Mouse (Mus musculus) cortical plate, adult 2 months (tissue): Measurements from ENCODE around the gene Skiv2l. TPM values are rescaled to one million over a fixed set of nuclear protein-coding genes. Genes with fewer than 3 reads are reported as not detected.
A peak's percentile ranks its signal among the peaks of the same experiment; 100 is the strongest.

Source experiments
- H3K27ac ChIP-seq: fragments of 200-500 bp; 2 replicates; pipeline ENCODE4 v1.5.1; 2012; ENCODE audit warnings: low read length, control low read depth, inconsistent platforms; ENCODE audit not compliant: insufficient read depth
- H3K4me1 ChIP-seq: fragments of 200-500 bp; 2 replicates; pipeline ENCODE4 v1.6.1; 2011; ENCODE audit warnings: low read length; ENCODE audit not compliant: control insufficient read depth, insufficient read depth
- H3K4me3 ChIP-seq: fragments of 200-500 bp; 2 replicates; pipeline ENCODE4 v1.5.1; 2011; ENCODE audit warnings: mild to moderate bottlenecking, low read length, control low read depth; ENCODE audit not compliant: insufficient read depth
- CTCF ChIP-seq: fragments of 200-500 bp; IDR thresholded peaks from 2 replicates; pipeline ENCODE4 v1.5.1; 2011; ENCODE audit warnings: mild to moderate bottlenecking, control low read depth, low read length; ENCODE audit not compliant: insufficient read depth; ENCODE audit errors: extremely low read depth
- POLR2A ChIP-seq: fragments of 200-500 bp; IDR thresholded peaks from 2 replicates; pipeline ENCODE4 v1.6.1; 2011; ENCODE audit warnings: mild to moderate bottlenecking, low read length, control low read depth; ENCODE audit not compliant: insufficient read depth; ENCODE audit errors: extremely low read depth
- polyA plus RNA-seq: library from polyadenylated mRNA; depleted of rRNA; stranded (reverse); fragments of >200 nt; gene quantifications from 2 replicates; pipeline ENCODE4 v1.2.3, GENCODE M21; 2012

Skiv2l gene
- polyA plus RNA-seq, 1 experiment, result 74.0 TPM

DNA sequence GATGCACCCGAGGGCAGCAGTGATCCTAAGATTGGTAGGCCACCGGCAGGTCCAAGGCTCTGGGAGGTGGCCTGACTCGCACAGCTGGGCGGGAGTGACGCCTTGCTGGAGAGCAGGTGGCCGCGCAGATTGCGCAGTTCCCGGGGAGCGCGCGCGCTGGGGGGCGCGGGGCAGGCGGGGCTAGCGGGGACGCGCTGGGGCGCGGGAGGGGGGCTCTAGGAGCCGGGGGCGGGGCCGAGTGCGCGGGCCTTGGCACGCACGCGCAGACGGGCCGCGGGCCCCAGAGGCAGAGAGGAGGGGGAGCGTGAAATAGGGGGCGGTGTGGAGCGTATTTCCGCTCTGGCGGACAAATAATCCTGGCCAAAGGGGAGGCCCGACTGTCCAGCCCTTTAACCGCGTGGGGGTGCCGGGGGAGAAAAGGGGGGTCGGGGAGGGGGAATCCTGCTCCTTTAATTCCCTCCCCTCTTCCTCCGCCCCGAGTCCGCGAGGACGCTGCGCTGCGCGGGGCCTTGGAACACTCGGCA is 44.1 kb upstream of the Skiv2l start:
- H3K4me3 ChIP-seq, result peak overlapping the region; percentile 42
- peak; percentile 75 for TF ChIP-seq POLR2A
- TF ChIP-seq CTCF, result no peak
- peak overlapping the region; percentile 66 for H3K27ac ChIP-seq
- H3K4me1 ChIP-seq, result peaks cover 3% of the 10 kb centered on the region; the same call in 1 of the 2 replicates

DNA sequence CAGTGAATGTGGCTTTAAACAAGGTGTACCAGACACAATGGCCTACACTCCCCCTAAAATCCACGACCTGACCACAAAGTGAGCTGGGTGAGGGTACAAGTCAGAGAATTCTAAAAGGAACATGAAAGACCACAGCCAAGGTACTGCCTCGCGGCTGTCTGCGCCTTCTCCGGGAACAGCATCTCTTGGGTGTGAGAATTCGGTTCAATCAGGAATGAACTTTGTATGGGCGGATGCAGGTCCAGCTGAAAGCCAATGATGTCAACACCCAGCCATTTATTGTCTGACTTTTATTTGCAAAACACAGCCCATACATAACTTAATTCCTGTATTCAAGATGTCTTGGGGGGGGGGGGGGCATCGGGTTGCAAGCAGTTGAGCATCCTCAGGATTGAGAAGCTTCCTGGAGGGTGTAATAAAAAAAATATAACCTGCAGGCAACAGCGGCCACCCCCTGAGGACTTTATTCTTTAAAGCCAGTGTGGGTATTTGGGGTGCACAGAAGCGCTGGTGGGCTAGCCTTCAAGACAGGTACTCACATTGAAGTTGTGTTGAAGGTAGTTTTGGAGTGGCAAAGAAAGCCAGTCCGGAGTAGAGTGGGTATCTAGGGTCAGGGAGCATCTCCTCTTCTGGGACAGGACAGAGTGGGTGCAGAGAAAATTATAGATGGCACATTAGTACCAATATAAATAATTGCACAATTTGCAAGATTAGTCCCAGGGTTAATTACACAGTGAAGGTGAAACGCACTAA is 43.2 kb upstream of the Skiv2l start:
- Histone ChIP-seq H3K4me3 (peak overlapping the region; percentile 42; the same call in 1 of the 2 replicates), H3K4me1 (peaks cover 3% of the 10 kb centered on the region; the same call in 1 of the 2 replicates), H3K27ac (peak overlapping the region; percentile 66; the same call in 1 of the 2 replicates)
- TF ChIP-seq CTCF, result no peak
- TF ChIP-seq POLR2A, result no peak

DNA sequence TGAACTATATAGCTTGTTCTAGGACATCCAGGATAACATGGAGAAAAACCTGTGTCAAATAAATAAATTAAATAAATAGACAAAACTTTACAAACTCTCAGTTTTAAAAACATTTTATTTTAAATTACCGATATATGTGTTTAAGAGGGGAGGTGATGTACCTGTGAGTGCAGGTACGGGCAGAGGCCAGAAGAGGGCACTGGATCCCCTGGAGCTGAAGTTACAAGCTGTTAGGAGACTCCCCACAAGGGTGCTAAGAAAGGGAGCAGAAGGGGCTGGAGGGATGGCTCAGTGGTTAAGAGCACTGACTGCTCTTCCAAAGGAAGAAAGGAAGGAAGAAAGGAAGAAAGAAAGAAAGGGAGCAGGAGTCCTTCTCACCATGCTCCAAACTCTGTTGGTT is 41.4 kb upstream of the Skiv2l start:
- 0 out of 2 replicates have a peak, but pooled peaks cover 2% of the 10 kb centered on the region for H3K4me1 ChIP-seq
- no peak overlapping the region for H3K27ac ChIP-seq
- no peak overlapping the region for H3K4me3 ChIP-seq
- TF ChIP-seq CTCF (no peak), POLR2A (no peak)

DNA sequence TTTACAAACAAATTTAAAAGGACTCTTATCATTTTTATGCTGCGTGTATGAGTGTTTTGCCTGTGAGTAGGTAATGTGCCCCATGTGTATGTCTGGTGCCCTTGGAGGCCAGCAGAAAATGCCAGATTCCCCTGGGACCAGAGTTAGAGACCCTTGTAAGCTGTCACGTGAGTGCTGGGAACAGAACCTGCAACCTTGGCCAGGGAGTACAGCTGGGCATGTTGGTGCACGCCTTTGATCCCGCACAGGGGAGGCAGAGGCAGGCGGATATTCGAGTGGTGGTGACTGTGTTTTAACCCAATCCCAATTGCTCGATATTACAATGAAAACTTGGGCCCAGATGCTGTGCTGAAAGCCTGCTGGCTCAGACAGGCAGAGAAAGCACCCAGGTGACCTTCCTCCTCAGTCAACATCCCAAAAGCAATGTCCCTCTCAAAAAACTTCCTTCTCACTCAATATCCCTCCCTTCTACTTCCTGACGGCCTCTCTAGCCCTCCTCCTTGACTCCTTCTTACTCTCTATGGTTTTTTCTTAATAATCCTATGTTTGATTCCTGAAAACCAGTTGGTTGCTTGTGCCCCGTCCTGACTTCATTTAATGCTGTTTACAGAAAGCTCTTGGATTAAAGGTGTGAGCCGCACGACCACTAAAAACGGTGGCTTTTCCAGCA is 40.2 kb upstream of the Skiv2l start:
- TF ChIP-seq CTCF, result no peak
- no peak for TF ChIP-seq POLR2A
- Histone ChIP-seq H3K27ac (no peak overlapping the region), H3K4me3 (no peak overlapping the region)

DNA sequence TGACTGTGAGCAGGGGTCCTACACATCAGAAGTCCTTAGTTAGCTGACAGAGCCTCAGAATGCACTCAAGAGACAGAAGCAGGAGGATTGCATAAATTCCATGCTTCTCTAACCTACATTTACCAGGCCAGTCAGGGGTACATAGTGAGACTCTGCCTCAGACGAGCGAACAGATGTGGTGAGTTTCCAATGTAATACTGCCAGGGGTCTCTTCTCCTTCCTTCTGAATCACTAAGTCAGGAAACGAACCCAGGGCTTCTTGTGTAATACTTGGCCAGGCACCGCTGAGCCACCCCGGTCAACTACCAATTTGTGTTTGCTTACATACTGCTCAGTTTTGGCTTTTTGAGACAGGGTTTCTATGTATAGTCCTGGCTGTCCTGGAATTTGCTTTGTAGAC is 37.9 kb upstream of the Skiv2l start:
- H3K27ac ChIP-seq, result no peak overlapping the region
- no peak overlapping the region for H3K4me3 ChIP-seq
- TF ChIP-seq POLR2A, result no peak
- TF ChIP-seq CTCF, result no peak
- no peaks in the 10 kb centered on the region for H3K4me1 ChIP-seq

More for the DNA sequence above, 40.2 kb upstream of the Skiv2l start:
- 0 out of 2 replicates have a peak, but pooled peaks cover under 1% of the 10 kb centered on the region for H3K4me1 ChIP-seq

DNA sequence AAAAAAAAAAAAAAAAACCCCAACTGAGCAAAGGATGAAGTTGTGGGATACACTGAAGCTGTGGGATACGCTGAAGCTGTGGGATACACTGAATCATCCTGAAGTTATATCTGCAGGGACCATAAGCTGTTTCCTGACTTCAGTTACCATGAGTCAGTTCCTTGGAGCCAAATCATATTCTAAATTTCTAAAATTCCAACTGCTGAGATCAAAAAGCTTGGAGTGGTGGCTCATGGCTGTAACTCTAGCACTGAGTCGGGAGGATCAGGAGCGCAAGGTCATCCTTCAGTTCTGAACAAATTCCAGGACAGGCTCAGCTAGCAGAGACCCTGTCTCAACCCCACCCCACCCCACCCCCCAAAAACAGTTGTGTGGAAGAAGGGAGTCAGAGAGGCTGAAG is 35.6 kb upstream of the Skiv2l start:
- Histone ChIP-seq H3K4me3 (no peak overlapping the region), H3K27ac (no peak overlapping the region), H3K4me1 (no peaks in the 10 kb centered on the region)
- TF ChIP-seq POLR2A, result no peak
- TF ChIP-seq CTCF, result no peak

DNA sequence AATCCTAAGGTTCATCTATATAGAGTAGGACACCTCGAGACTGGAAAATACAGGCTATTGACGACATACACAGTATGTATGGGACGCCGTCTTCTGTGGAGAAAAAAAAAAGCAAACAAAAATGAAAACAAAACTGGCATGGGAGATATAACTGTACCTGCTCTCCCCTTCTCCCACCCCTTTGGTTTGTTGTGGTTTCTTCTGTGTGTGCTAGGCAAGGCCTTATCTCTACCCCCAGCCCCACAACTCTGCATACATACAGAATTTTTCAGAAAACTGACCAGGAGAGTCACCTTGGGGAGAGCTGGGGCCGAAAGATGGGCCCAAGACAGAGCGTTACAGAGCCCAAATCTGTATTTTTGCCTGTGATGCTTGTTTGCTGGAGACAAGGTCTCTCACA is 34.7 kb upstream of the Skiv2l start:
- TF ChIP-seq CTCF, result no peak
- no peak for TF ChIP-seq POLR2A
- no peaks in the 10 kb centered on the region for H3K4me1 ChIP-seq
- H3K4me3 ChIP-seq, result no peak overlapping the region
- H3K27ac ChIP-seq, result no peak overlapping the region

DNA sequence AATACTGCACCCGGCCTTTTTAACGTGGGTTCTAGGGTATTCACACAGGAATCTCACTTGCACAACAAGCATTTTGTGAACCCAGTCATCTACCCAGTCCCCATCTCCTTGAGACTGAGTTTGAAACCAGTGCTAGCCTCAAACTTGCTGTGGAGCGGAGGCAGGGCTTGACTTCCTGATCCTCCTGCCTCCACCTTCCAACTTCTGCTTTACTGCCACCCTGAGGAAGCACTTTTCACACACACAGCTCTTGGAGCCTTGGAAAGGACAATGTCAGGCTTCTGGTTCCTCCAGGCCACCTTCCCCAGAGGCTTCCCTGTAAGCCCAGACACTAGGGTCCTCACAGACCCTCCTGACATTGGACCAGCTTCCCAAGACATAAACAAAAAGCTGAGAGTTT is 33.3 kb upstream of the Skiv2l start:
- Histone ChIP-seq H3K4me1 (no peaks in the 10 kb centered on the region), H3K27ac (no peak overlapping the region), H3K4me3 (no peak overlapping the region)
- TF ChIP-seq POLR2A, result no peak
- TF ChIP-seq CTCF, result no peak

DNA sequence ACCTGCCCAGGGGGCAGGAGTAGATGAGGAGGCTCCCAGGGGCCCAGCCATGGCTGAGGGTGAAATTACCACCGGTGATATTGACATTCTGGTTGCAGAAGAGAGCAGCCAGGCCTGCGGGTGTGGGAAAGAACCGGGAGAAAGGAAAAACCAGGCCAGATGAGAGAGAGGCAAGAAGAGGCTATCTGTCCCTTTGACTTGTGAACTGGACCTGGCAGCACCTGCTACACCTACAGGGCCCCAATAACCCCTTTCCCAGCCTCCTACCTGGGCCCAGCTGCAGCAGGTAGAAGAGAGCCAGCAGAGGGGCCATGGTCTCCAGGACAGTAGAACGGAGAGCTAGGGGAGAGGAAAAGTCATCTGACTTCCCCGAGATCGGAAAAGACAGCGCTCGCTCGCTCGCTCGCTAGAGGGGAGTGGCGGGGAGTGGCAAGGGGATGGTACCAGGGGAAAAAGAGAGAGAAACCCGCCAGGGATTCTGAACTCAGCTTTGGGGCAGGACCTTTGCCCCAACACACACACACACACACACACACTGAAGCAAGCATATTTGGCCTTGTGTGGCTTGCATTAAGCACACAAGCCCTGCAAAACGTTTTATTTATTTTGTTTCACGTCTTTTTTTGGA is 31.8 kb upstream of the Skiv2l start, which contains the start of gene Gm20547:
Gene Gm20547 (minus strand): TSS at position 360 of the 628 bp plus-strand sequence.
- Histone ChIP-seq H3K4me1 (no peaks in the 10 kb centered on the region), H3K27ac (no peak within 1 kb of the TSS), H3K4me3 (no peak within 1 kb of the TSS)
- TF ChIP-seq CTCF (no peak), POLR2A (no peak)

DNA sequence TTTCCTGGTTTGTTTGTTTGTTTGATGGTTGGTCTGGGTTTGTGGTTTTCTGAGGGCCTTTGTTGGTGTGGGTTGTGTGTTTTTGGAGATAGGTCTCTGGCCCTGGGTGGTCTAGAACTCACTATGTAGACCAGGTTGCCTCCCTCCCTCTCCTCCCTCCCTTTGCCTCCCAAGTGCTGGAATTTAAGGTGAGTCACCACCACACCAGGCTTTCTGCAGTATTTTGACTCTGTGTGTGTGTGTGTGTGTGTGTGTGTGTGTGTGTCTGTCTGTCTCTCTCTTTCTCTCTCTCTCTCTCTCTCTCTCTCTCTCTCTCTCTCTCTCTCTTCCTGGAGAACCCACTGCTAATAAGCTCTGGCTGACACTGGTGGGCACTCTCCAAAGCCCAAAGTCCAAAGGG is 31.2 kb upstream of the Skiv2l start:
- no peak for TF ChIP-seq CTCF
- TF ChIP-seq POLR2A, result no peak
- H3K27ac ChIP-seq, result no peak overlapping the region
- H3K4me1 ChIP-seq, result no peaks in the 10 kb centered on the region
- no peak overlapping the region for H3K4me3 ChIP-seq
